Mouse (Mus musculus): Measurements from ENCODE around the gene Nckap5. TPM values are rescaled to one million over a fixed set of nuclear protein-coding genes. Genes with fewer than 3 reads are reported as not detected.

Gene Nckap5
- polyA plus RNA-seq, 1 experiment = not detected

- no peak for TF ChIP-seq GATA1 (IDR thresholded peaks at IDR 0.05; ENCODE audit: low read length)
Measured at GRCm38 (mm10) chr1:125893158-125893557, 937.4 kb downstream of the Nckap5 start.

GRCm38 (mm10) chr1:125870056-125870455, 960.5 kb downstream of the Nckap5 start:
- TF ChIP-seq GATA1 (IDR thresholded peaks at IDR 0.05; ENCODE audit: low read length) = no peak

Measured in G1E-ER4 (cell line).